Mouse (Mus musculus): ENCODE measurements around the gene Smg8. TPM values are rescaled to one million over a fixed set of nuclear protein-coding genes. Genes with fewer than 3 reads are reported as not detected.

The Smg8 gene
- polyA plus RNA-seq, 1 experiment: 12.8 TPM

GRCm38 (mm10) chr11:87036180-87036579 is 50.4 kb downstream of the Smg8 start:
- WGBS: 70% methylated on average over 4 of the region's 4 CpGs
- no peak for TF ChIP-seq POLR2A (IDR thresholded peaks at IDR 0.05; ENCODE audit: borderline replicate concordance, insufficient read depth, low read length)

GRCm38 (mm10) chr11:87028212-87028611 is 58.4 kb downstream of the Smg8 start:
- 89% methylated on average over 3 of the region's 3 CpGs for WGBS
- H3K4me3 ChIP-seq (replicated peaks; ENCODE audit: insufficient read depth, low read depth, low read length): no peak overlapping the region
- H3K27ac ChIP-seq (ENCODE audit: insufficient read depth, low read length): no peak overlapping the region
- H3K27me3 ChIP-seq (ENCODE audit: control insufficient read depth, insufficient read depth, low read length): no peaks in the 10 kb centered on the region
- no peak for DNase-seq
- no peaks in the 10 kb centered on the region; the same call in 1 of the 2 replicates for H3K4me1 ChIP-seq (ENCODE audit: control insufficient read depth, insufficient read depth, low read length)
- TF ChIP-seq POLR2A (IDR thresholded peaks at IDR 0.05; ENCODE audit: borderline replicate concordance, insufficient read depth, low read length): no peak
- TF ChIP-seq CTCF (IDR thresholded peaks at IDR 0.05; ENCODE audit: borderline replicate concordance, insufficient read depth, low read depth, low read length): no peak

More at GRCm38 (mm10) chr11:87036180-87036579, 50.4 kb downstream of the Smg8 start:
- Histone ChIP-seq H3K27me3 (ENCODE audit: control insufficient read depth, insufficient read depth, low read length) (no peaks in the 10 kb centered on the region), H3K27ac (ENCODE audit: insufficient read depth, low read length) (no peak overlapping the region), H3K4me1 (ENCODE audit: control insufficient read depth, insufficient read depth, low read length) (no peaks in the 10 kb centered on the region), H3K4me3 (replicated peaks; ENCODE audit: insufficient read depth, low read depth, low read length) (no peak overlapping the region)
- DNase-seq: no peak

Other genes with a start within 250 kb of the Smg8 start
- gene Ypel2, start 93.1 kb downstream of the Smg8 start, polyA plus RNA-seq (2012; rRNA removed): 25.3 and 26.7 TPM in 2 replicates
- gene Gdpd1, start 12.7 kb downstream of the Smg8 start, polyA plus RNA-seq (2012; rRNA removed): 39.5 and 41.2 TPM in 2 replicates
- 0.32 and 0.44 TPM in 2 replicates for gene Prr11, start 21.9 kb upstream of the Smg8 start, polyA plus RNA-seq (2012; rRNA removed)
- 11.0 and 11.2 TPM in 2 replicates for gene Ska2, start 22.5 kb upstream of the Smg8 start, polyA plus RNA-seq (2012; rRNA removed)
- gene Trim37, start 40.3 kb upstream of the Smg8 start, polyA plus RNA-seq (2012; rRNA removed): 119 and 121 TPM in 2 replicates